Mouse (Mus musculus) testis, adult 2 months (tissue): ENCODE results near the gene Cmc2.

ENCODE experiments used
- CTCF ChIP-seq: fragments of 200-500 bp; IDR thresholded peaks from 2 replicates; pipeline ENCODE4 v1.5.1; 2012; ENCODE audit warnings: low read depth, mild to moderate bottlenecking, inconsistent platforms, low read length, moderate library complexity; ENCODE audit not compliant: control insufficient read depth, insufficient read depth, insufficient replicate concordance
- POLR2A ChIP-seq: fragments of 200-500 bp; IDR thresholded peaks from 2 replicates; pipeline ENCODE4 v1.6.1; 2012; ENCODE audit warnings: low read depth, mild to moderate bottlenecking, inconsistent platforms, low read length, moderate library complexity; ENCODE audit not compliant: control insufficient read depth

DNA sequence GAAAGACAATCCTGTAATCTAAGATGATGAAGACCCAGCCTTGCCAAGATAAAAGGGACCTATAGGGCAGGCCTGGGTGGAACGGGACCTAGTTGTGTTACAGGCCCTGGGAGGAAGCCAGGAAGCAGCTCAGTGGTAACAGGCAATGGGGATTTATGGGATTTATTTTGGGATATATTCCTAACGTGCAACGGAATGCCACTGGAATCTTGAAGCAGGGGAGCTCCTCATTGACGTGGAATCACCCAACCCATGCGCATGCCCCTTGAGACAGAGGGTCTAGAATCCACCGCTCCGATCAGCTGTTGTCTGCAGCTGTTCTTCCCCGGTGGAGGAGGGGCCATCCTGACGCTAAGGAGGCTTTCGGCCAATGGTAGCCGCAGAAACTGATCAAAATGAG is 69.2 kb downstream of the Cmc2 start:
- TF ChIP-seq CTCF (no peak), POLR2A (peak; percentile 48; the same call in 1 of the 2 replicates)
